Comparison of ENCODE assay signal across 8 mouse cellular contexts in the genomic region with DNA sequence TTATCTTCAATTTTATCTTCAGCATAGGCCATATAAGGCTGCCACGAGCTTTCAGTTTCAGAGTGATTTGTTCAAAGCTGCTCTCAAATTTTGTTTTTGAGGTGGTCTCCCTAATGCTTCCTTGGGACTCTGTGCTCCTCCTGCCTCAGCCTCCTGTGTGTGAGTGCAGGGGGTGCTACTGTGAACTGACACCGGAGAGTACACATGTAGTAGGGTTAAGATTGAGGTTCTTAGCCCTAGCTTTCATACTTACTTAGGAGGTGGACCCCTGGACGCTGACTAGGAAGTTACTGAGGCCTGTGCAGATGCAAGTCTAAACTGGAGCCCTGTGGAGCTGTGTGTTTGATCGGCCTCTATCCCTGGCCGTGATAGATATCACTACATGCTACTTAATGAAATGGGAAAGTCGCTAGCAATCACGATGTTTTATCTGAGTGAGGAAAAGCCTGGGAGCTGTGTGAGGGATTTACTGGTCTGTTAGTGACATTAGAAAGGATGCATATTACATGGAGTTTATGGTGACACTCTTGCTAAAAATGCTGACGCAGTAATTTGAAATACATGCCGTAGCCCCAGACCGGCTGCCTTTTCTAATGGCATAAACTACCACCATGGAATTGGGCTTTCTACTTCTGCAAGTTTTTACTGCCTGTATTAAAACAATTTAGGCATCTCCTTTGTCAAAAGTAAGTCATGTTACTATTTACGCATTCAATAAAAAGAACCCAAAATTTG. TPM values are rescaled to one million over a fixed set of nuclear protein-coding genes. Genes with fewer than 3 reads are reported as not detected.
DNase-seq lines count a peak whose midpoint lies in the region; ATAC-seq and TF ChIP-seq lines count a peak whose summit lies in the region.

No protein-coding gene starts in this region.

- H3K27me3 ChIP-seq in heart, embryonic 11.5 days (ENCODE audit: control insufficient read depth, insufficient read depth, low read length), result no peaks in the 10 kb centered on the region
- H3K27me3 ChIP-seq in C2C12 (ENCODE audit: control insufficient read depth, insufficient read depth, insufficient read length), result no peaks in the 10 kb centered on the region
- H3K27me3 ChIP-seq in forebrain, embryonic 12.5 days, result no peaks in the 10 kb centered on the region
- no peaks in the 10 kb centered on the region for H3K27me3 ChIP-seq in liver, embryonic 13.5 days

- H3K79me3 ChIP-seq in C2C12 (ENCODE audit: low read depth), result peaks cover 56% of the 10 kb centered on the region

- H3K36me3 ChIP-seq in heart, embryonic 11.5 days (ENCODE audit: control insufficient read depth, insufficient read depth, low read length), result peaks cover 8% of the 10 kb centered on the region
- H3K36me3 ChIP-seq in C2C12 (ENCODE audit: control insufficient read depth, insufficient read depth), result peaks cover 43% of the 10 kb centered on the region
- H3K36me3 ChIP-seq in forebrain, embryonic 12.5 days (replicated peaks), result peaks cover 13% of the 10 kb centered on the region
- H3K36me3 ChIP-seq in liver, embryonic 13.5 days, result peaks cover 25% of the 10 kb centered on the region

- H3K9ac ChIP-seq in heart, embryonic 11.5 days (ENCODE audit: low read depth, low read length), result peak overlapping the region; percentile 99
- peak overlapping the region; percentile 93 for H3K9ac ChIP-seq in forebrain, embryonic 12.5 days
- H3K9ac ChIP-seq in liver, embryonic 13.5 days, result peak overlapping the region; percentile 99

- peak overlapping the region; percentile 99 for H3K4me3 ChIP-seq in heart, embryonic 11.5 days (ENCODE audit: low read depth, low read length)
- peak overlapping the region; percentile 78 for H3K4me3 ChIP-seq in C2C12 (ENCODE audit: insufficient read depth, poor library complexity, severe bottlenecking)
- H3K4me3 ChIP-seq in forebrain, embryonic 12.5 days (replicated peaks), result peak overlapping the region; percentile 96
- peak overlapping the region; percentile 98 for H3K4me3 ChIP-seq in liver, embryonic 13.5 days (replicated peaks)

- intact Hi-C loops in heart, postnatal 25 days (cut with DNase I), result no loop called here

- H3K4me1 ChIP-seq in heart, embryonic 11.5 days (ENCODE audit: control insufficient read depth, insufficient read depth, low read length), result peaks cover 29% of the 10 kb centered on the region
- H3K4me1 ChIP-seq in forebrain, embryonic 12.5 days, result peaks cover 39% of the 10 kb centered on the region
- peaks cover 54% of the 10 kb centered on the region for H3K4me1 ChIP-seq in liver, embryonic 13.5 days (replicated peaks)

- DNase-seq in heart, postnatal 25 days (ENCODE audit: low spot score), result no peak
- DNase-seq in liver, embryonic 13.5 days, result peak; percentile 16
- DNase-seq in embryo, embryonic 10.5 days (ENCODE audit: low spot score), result no peak
- DNase-seq in T-cell, adult 2 months (ENCODE audit: low spot score), result no peak
- no peak for DNase-seq in layer of hippocampus, adult 9-11 months

- 78% methylated on average over 11 of the region's 11 CpGs for WGBS in heart, embryonic 11.5 days (ENCODE audit: insufficient replicate concordance)
- WGBS in forebrain, embryonic 12.5 days, result 86% methylated on average over 11 of the region's 11 CpGs
- 41% methylated on average over 11 of the region's 11 CpGs for WGBS in liver, embryonic 13.5 days (ENCODE audit: insufficient replicate concordance)

- peak overlapping the region; percentile 87 for H3K4me2 ChIP-seq in heart, embryonic 11.5 days
- peak overlapping the region; percentile 65 for H3K4me2 ChIP-seq in forebrain, embryonic 12.5 days
- H3K4me2 ChIP-seq in liver, embryonic 13.5 days, result peak overlapping the region; percentile 86

- H3K9me3 ChIP-seq in heart, embryonic 11.5 days (replicated peaks; ENCODE audit: control insufficient read depth, low read length), result no peaks in the 10 kb centered on the region
- no peaks in the 10 kb centered on the region for H3K9me3 ChIP-seq in forebrain, embryonic 12.5 days
- H3K9me3 ChIP-seq in liver, embryonic 13.5 days (replicated peaks), result no peaks in the 10 kb centered on the region

- H3ac ChIP-seq in C2C12 (ENCODE audit: control insufficient read depth, insufficient read length, low read depth), result peak overlapping the region; percentile 69

- peaks cover 67% of the 10 kb centered on the region for H3K79me2 ChIP-seq in C2C12 (ENCODE audit: control insufficient read depth, insufficient read depth)

- H3K27ac ChIP-seq in heart, embryonic 11.5 days (ENCODE audit: low read depth, low read length), result peak overlapping the region; percentile 95; the same call in 1 of the 2 replicates
- H3K27ac ChIP-seq in forebrain, embryonic 12.5 days, result peak overlapping the region; percentile 100; the same call in 1 of the 2 replicates
- H3K27ac ChIP-seq in liver, embryonic 13.5 days, result peak overlapping the region; percentile 98

- no peak for TF ChIP-seq CTCF in C2C12 (IDR thresholded peaks at IDR 0.05; ENCODE audit: control insufficient read depth, insufficient read depth, insufficient read length)

- ATAC-seq in heart, embryonic 11.5 days (replicated peaks; ENCODE audit: insufficient number of reproducible peaks, low FRiP score, low TSS enrichment), result no peak
- no peak for ATAC-seq in forebrain, embryonic 12.5 days (ENCODE audit: low FRiP score)
- no peak for ATAC-seq in liver, embryonic 13.5 days (ENCODE audit: low read depth)

TF ChIP-seq in C2C12, 6 proteins besides CTCF, POLR2A, EP300 and RAD21:
- TF ChIP-seq FOSL1 (IDR thresholded peaks at IDR 0.05; ENCODE audit: insufficient read depth, low read length, poor library complexity, severe bottlenecking) (no peak), MYOG (IDR thresholded peaks at IDR 0.05; ENCODE audit: control insufficient read depth, extremely low read depth, insufficient read length) (no peak), MAX (IDR thresholded peaks at IDR 0.05) (no peak), MYOD1 (IDR thresholded peaks at IDR 0.05; ENCODE audit: control insufficient read depth, insufficient read length, low read depth) (no peak), USF1 (IDR thresholded peaks at IDR 0.05; ENCODE audit: low read depth) (no peak), CEBPB (IDR thresholded peaks at IDR 0.05; ENCODE audit: low read depth) (no peak)

RNA-seq across cellular contexts. Expression of gene Hp1bp3, which starts 2.0 kb away (rescaled TPM):
- polyA plus RNA-seq in heart, embryonic 11.5 days (2014; fragmentation: Nextera tagmentation; extraction: Ambion mirVana), result 105 and 107 TPM in 2 replicates
- 10 to 100 TPM; 80.9 to 81.8 TPM for total RNA-seq in heart, postnatal 25 days (2021)
- 54.3 TPM for polyA plus RNA-seq in C2C12 (2012; fragmentation: generic; extraction: Trizol)
- 214 and 229 TPM in 2 replicates for polyA plus RNA-seq in forebrain, embryonic 12.5 days (2016; fragmentation: Nextera tagmentation; extraction: Ambion mirVana)
- polyA plus RNA-seq in liver, embryonic 13.5 days (2015; fragmentation: Nextera tagmentation; extraction: Ambion mirVana), result 43.5 and 50.9 TPM in 2 replicates

RNA-seq across cellular contexts. Expression of gene Sh2d5, which starts 32.1 kb away (rescaled TPM):
- 0.24 and 0.31 TPM in 2 replicates for polyA plus RNA-seq in heart, embryonic 11.5 days (2014; fragmentation: Nextera tagmentation; extraction: Ambion mirVana)
- under 1 TPM in 1 of 2 experiments, not detected in 1; 0.25 TPM for total RNA-seq in heart, postnatal 25 days (2021)
- 0.15 TPM for polyA plus RNA-seq in C2C12 (2012; fragmentation: generic; extraction: Trizol)
- polyA plus RNA-seq in forebrain, embryonic 12.5 days (2016; fragmentation: Nextera tagmentation; extraction: Ambion mirVana), result 1.3 and 1.6 TPM in 2 replicates
- polyA plus RNA-seq in liver, embryonic 13.5 days (2015; fragmentation: Nextera tagmentation; extraction: Ambion mirVana), result 0.64 and 0.65 TPM in 2 replicates

RNA-seq across cellular contexts. Expression of gene Kif17, which starts 32.1 kb away (rescaled TPM):
- 0.44 and 0.61 TPM in 2 replicates for polyA plus RNA-seq in heart, embryonic 11.5 days (2014; fragmentation: Nextera tagmentation; extraction: Ambion mirVana)
- total RNA-seq in heart, postnatal 25 days (2021), result under 1 TPM; 0.13 to 0.22 TPM
- 0.02 TPM for polyA plus RNA-seq in C2C12 (2012; fragmentation: generic; extraction: Trizol)
- polyA plus RNA-seq in forebrain, embryonic 12.5 days (2016; fragmentation: Nextera tagmentation; extraction: Ambion mirVana), result 0.40 and 0.45 TPM in 2 replicates
- polyA plus RNA-seq in liver, embryonic 13.5 days (2015; fragmentation: Nextera tagmentation; extraction: Ambion mirVana), result 0.23 and 0.32 TPM in 2 replicates
